Mouse (Mus musculus) layer of hippocampus, postnatal 14 days (tissue): Measurements from ENCODE around the gene Syde2. TPM values are rescaled to one million over a fixed set of nuclear protein-coding genes. Genes with fewer than 3 reads are reported as not detected.
"Not testable (repeated sequence)": the region's sequence is repeated elsewhere in the genome, so short reads cannot be mapped to it uniquely, and the experiment has no call there.

Experiments used
- DNase-seq, 2 experiments: peaks; one replicate each; pipeline ENCODE4 v3.0.0; 2021 to 2022; ENCODE audit warnings: low spot score in 2 of 2, mixed read lengths in 1 of 2
- total RNA-seq, 2 experiments: library from RNA; stranded (reverse); gene quantifications; 2 replicates each; pipeline ENCODE4 v1.2.3; 2021

Syde2 gene
- total RNA-seq, 2 experiments from 2014 or later = 4.4 to 5.0 TPM

DNA sequence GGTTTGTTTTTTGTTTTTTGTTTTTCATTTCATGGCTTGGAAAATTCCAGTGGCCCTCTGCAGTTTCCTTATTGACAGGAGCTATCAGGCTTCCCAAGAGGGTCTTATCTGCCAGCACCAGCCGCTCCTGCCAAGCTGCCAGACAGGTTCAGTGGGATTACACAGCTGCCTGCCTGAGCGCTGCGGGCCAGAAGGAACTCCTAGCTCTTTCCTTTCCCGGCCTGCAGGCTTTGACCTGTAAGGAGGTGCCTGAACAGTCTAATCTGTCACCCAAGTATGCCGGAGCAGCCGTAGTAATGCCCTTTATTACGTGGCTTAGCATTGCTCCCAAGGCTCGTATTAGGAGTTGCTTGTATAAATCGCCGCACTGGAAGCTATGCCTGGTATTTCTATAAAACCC, 23.2 kb upstream of the Syde2 start:
- DNase-seq = no peak

- not testable (repeated sequence) for DNase-seq
These were observed 22.1 kb upstream of the Syde2 start for GRCm38 (mm10) chr3:145965583-145965982.

- DNase-seq = no peak
These were observed 20.9 kb upstream of the Syde2 start for GRCm38 (mm10) chr3:145966806-145967205.

DNA sequence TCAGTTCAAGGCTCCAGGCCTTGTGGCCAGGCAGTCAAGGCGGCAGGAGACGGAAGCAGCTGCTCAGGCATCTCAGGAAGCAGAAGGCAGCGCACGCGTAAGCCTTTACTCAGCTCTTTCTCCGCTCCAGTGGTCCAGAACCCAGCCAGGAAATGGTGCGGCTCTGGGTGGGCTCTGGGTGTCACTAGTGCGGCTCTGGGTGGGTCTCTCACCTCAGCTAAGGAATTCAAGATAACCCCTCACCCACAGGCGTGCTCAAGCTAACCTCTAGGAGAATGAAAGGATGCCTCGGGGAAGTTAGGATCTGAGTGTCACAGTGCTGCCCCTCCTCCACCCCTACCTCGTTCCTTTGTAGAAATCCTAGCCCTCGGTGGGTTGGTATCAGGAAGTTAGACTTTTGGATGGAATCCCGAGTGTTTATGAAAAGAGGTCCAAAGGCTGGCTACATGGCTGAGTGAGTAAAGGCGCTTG, 18.6 kb upstream of the Syde2 start:
- no peak for DNase-seq

- DNase-seq = no peak
These were observed 16.2 kb upstream of the Syde2 start for GRCm38 (mm10) chr3:145971501-145971900.

GRCm38 (mm10) chr3:145974986-145975385, 12.7 kb upstream of the Syde2 start:
- no peak for DNase-seq

DNA sequence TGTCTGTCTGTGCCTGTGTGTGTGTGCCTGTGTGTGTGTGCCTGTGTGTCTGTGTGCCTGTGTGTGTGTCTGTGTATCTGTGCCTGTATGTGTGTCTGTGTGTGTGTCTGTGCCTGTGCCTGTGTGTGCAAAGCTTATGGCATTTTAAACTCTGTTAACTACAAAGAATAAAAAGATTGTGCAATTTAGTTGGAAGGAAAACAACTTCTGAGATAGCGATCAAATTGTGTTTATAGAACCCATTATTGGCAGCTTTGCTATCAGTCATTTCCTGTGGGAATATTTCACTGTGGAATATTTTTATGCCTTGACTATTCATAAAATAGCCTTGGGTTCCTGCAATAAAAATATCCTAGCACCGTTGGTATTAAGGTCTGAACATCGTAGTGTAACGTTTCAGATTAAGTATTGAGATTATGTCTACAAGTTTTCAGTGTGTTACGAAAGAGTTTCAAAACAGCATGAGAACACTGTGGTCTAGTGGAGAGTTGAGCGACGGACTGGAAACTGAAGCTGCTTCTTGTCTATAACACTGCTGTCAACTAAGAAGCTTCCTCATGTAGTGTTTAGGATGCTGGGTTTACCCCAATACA, 2.2 kb upstream of the Syde2 start:
- DNase-seq = no peak

GRCm38 (mm10) chr3:145986317-145987001, 1.2 kb upstream of the Syde2 start:
- DNase-seq = no peak

DNA sequence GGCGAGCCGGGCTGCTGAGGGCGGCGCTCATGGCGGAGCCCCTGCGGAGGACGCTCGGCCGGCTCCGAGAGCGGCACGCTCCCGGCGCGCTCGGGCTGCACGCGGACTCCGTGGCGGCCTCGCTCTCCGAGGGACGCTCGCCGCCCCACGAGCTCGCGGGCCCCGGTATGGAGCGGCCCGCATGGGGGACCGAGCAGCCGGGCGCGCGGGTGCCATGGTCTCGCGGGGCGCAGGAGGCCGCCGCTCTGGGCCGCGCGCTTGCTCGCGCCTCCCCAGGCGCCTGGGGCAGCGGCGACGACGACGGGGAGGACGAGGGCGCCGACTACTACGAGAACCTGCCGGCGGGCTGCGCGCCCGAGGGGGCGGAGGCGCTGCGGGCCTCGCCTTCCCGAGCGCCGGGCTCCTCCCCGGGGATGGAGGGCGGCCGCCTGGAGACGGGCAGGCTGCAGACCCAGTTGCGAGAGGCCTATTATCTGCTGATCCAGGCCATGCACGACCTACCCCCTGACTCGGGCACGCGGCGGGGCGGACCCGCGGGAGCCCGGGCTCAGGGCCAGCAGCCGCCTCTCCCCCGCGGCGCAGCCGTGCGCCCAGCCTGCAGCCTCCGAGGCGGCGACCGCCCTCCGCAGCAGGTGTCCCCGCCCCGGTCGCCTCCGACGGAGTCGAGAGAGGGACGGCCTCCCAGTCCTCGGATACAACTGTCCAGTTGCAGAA, 457 bp downstream of the Syde2 start:
- peak; percentile 45 to 55 for DNase-seq

DNA sequence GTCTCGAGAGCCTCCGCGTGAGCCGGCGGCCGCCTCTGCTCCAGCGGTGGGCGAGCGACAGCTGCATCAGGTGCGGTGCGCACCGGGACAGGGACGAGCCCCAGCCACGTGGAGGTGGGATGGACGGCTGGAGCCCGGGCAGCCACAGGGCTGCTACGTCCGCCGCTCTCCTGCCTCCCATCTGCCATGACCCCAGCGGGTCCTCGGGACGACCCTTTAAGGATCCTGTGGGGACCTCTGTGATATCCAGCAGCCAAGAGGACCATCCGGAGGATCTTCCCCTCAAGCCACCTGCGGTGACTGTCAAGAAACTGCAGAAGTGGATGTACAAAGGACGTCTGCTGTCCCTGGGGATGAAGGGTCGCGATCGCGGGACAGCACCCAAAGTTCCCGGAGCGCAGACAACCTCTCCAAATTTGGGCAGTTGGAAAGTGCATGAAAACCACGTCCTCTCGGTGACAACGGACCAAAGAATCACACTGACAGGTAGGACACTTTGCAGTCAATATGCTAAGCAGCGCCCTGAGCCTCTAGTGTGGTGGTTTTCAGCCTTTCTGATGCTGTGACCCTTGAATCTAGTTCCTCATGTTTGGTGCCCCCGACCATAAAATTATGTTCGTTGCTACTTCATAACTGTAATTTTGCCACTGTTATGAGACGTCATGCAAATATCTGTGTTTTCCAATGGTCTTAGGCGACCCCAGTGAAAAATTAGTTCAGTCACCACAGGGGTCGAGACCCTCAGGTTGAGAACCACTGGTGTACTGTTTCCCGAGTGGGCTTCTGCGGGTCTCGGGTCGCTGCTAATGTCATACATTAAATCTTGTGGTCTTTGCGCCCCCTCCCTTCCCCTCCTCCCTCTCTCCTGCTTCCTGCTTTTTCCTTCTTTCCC, 1.3 kb downstream of the Syde2 start:
- DNase-seq = no peak

GRCm38 (mm10) chr3:145989576-145990081, 2.0 kb downstream of the Syde2 start:
- no peak for DNase-seq

DNA sequence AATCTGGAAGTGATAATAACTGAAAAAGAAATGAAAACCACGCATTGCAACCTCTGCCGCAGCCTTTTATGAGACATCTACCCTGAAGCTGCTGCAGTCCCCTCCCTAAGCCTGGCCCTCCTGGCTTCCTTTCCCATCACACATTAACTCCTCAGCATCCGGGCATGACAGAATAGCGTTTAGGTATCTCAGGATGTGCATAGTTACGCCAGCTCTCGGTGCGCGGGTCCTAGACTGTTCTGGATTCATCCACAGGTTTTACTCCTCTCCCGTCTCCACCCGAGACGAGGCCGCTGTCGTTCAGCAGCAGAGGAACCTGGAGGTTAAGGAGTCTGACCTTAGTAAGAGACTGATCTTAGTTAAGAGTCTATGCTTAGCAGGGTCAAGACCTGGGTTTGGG, 3.5 kb downstream of the Syde2 start:
- no peak for DNase-seq

- no peak for DNase-seq
These were observed 4.5 kb downstream of the Syde2 start for GRCm38 (mm10) chr3:145991976-145992730.

GRCm38 (mm10) chr3:145992796-145993195, 5.1 kb downstream of the Syde2 start:
- peak in 1 of 2 experiments; percentile 37 for DNase-seq

DNA sequence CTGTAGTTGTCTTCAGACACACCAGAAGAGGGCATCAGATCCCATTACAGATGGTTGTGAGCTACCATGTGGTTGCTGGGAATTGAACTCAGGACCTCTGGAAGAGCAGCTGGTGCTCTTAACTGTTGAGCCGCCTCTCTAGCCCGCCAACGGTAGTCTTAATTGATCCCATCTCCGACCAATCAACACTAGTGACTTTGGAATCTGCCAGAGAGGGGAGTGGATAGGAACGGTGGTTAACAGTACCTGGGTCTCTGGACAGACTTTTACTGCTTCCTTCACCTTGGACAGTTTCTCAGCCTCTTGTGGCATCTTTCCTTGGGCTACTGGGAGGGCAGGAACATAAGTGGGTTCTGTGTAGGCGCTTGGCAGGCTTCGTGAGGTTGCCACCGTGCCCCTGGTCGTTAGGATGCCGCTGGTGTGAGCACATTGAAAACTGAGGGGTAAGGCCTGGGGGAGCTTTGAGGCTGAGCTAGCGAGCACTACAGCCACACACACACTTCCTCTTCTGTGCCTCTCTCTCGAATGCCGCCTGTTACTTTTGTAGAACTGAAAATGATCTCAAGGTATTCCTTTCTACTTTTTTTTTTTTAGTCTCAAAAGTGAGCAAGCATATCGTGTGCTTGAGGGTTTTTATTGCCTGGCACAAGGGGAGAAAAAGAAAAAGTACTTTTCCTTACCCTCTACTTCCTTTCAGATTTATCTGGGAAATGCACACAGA, 6.0 kb downstream of the Syde2 start:
- no peak for DNase-seq

DNA sequence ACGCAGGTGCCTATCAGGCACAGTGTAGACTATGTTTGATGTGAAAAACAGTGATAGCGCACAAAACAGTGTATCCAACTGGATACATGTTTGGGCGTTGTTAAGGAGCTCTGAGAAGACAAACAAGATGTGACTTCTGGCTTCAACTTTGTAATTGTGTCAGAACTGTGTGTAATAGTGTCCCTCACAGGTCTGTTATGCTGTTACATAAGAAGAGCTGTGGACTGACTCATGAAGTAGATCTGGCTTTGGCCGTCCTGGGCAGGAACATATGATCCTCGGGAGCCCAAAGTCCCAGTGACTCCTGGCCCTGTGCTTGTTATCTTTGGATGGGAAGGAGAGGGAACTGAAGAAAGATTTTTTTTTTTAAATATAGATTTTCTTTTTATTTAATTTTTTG, 7.8 kb downstream of the Syde2 start:
- DNase-seq = no peak

GRCm38 (mm10) chr3:145996539-145996938, 8.9 kb downstream of the Syde2 start:
- DNase-seq = not testable (repeated sequence)

GRCm38 (mm10) chr3:146004347-146005051, 16.8 kb downstream of the Syde2 start:
- DNase-seq = no peak

- DNase-seq = no peak
These were observed 20.2 kb downstream of the Syde2 start for GRCm38 (mm10) chr3:146007872-146008271.
